Mouse (Mus musculus): ENCODE results near the gene Inpp1.
"Not testable (repeated sequence)": the region's sequence is repeated elsewhere in the genome, so short reads cannot be mapped to it uniquely, and the experiment has no call there.

The Inpp1 gene

DNA sequence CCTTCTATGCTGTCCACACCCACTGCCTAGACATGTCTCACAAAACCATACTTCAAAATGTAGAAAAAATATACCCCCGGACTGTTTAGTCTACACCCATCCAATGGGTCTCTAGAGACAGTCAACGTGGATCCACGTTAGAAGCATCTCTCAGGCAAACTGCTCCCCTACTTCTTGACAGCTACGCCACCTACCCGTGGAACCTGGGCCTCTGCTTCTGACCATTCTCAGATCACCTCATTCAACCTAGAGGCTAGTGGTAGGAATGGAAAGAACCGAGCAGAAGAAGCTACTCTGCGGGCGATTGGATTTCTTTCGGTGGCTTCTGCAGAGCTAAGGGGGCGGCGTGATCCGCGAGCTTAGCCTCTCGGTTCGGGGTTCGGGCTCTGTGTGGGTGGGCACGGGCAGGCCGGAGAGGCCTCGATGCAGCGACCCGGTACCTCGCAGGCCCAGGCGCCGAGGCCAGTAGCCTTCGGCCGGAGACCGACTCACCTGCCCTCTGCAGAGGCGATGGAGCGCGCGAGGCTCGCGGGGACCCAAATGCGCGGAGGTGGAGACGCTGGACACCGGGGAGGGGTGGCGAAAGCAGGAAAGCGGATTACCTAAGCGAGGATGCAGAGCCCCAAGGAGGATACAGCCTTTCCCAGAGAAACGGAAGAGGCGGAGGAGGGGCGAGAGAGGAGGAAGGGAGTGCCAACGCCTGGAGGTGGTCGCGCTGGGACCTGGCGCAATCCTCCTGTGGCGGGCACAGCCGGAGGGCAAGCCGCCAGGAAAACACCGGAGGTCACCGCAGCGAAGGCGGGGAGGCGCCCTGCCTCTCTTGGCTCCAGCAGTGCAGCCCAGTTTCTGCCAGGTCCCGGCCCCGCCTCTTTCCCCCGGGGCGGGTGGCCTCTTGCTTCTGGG, at the start of gene Inpp1:
TSS of gene Inpp1 (minus strand) at position 779 of the 903 bp plus-strand sequence.
- peak; percentile 45 to 56 for DNase-seq (ENCODE audit: low spot score in 2 of 2)

- no peak for DNase-seq (ENCODE audit: low spot score in 2 of 2)
Observed at GRCm38 (mm10) chr1:52866007-52866406, 48.5 kb upstream of the Inpp1 start.

DNA sequence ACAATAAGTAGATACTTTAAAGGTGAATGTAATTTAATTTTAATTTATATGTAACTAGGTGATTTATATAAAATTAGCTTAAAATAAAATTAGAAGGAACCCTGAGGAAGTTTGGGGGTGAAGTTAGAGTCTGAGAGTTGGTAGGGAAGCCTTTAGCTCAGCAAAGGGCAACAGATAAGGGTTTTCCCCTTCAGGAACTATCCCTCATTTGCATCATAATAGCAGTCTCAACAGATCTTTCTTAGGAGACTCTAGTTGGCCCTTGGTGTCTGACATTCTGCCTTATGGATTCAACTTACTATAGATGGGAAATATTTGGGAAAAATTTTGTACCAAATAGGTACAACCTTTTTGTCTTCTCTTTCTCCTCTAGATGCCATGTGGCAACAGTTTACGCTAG, 46.7 kb upstream of the Inpp1 start:
- DNase-seq (ENCODE audit: low spot score in 2 of 2): no peak

DNA sequence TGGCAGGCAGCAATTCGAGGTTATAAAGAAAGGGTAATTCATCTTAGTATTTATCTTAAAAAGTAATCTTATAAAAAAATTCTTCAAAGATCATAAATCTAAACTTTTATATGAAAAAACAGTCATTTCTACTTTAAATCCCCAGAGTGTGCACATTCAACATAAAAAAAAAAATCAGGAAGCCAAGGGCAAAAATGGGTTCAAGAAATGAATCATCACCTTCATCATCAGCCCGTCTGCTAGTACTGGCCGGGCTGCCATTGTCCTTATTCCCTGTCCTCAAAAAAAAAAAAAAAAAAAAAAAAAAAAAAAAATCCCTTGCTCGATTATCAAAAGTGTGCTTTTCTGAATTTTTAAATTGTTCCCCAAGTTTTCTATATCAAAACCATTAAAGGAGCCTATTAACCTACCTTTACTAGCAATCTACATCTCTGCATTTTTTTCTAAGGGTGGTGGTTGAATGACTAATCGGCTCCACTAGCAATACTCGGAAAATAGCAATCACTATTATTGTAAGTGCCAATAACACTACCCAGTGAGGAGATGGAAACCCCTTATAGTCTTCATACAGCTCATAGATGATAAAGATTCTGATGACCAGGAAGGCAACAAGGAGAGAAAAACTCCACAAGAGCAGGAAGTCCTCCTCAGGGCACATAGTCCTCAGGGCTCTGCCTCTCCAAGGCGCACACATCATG, 38.6 kb upstream of the Inpp1 start:
- no peak for DNase-seq (ENCODE audit: low spot score in 2 of 2)

- DNase-seq (ENCODE audit: low spot score in 2 of 2): not testable (repeated sequence)
Observed at GRCm38 (mm10) chr1:52854029-52854428, 36.5 kb upstream of the Inpp1 start.

- no peak for DNase-seq (ENCODE audit: low spot score in 2 of 2)
Observed at GRCm38 (mm10) chr1:52849422-52849821, 31.9 kb upstream of the Inpp1 start.

DNA sequence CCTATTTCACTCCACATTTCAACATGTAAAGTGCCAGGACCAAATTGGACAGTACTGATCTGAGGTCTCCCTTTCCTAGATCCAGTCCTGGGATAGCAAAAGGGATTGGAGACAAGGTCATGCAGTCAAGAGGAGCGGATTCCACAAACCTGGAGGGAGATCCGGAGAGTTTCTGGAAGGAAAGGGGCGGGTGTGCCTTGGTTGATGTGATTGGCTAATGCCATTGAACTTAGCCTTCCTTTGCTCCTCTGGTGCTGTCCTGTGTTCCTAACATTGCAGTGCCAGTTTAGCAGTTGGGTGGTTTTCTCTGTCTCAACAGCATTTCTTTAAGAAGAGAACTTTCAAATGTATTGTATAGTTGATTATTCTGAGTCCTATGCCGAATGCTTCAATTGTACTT, 29.1 kb upstream of the Inpp1 start:
- DNase-seq (ENCODE audit: low spot score in 2 of 2): no peak

DNA sequence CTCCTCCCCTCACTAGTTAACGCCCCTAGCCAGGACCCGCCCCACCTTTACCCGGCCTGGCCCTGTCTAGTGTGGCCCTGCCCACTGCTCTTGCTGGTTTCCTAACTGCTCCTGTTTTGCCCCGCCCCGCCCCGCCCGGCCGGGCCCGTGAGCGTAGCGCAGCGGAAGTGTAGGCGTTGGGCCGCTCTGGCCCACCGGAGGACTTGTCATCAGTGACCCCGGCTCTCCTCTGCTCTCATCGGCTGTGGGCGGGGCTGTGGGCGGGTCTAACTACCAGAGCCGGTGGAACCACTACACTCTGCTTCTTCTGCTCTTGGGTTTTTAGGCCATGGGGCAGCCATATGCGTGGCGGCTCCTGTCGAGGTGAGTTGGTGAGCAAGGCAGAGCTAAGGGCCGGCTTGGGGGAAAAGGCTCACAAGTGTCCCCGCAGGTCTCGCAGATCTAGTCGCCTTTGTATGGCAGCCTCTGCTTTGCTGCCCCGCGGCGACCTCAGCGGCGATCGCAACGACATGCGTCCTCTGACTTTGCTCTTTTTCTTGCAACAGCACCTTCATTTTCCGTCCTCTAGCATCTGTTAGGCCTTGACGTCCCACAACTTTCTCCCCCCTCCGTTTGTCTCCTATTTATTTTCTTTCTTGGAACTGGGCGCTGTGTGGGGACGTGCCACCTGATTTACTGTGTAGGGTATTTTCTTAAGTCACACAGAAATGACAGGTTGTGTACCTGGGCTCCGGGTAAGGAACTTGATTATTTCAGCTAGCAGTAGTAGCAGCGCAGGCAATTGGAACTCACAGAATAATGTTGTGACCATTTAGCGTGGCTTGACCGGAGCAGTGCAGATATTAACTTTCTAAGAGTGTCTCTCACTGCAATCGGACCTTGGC, 27.5 kb upstream of the Inpp1 start, which contains the start of gene Hibch:
TSS of gene Hibch (plus strand) at position 148 of the 884 bp plus-strand sequence.
- DNase-seq (ENCODE audit: low spot score in 2 of 2): peak; percentile 90 to 95

GRCm38 (mm10) chr1:52844354-52844753, 26.9 kb upstream of the Inpp1 start:
- no peak for DNase-seq (ENCODE audit: low spot score in 2 of 2)

DNA sequence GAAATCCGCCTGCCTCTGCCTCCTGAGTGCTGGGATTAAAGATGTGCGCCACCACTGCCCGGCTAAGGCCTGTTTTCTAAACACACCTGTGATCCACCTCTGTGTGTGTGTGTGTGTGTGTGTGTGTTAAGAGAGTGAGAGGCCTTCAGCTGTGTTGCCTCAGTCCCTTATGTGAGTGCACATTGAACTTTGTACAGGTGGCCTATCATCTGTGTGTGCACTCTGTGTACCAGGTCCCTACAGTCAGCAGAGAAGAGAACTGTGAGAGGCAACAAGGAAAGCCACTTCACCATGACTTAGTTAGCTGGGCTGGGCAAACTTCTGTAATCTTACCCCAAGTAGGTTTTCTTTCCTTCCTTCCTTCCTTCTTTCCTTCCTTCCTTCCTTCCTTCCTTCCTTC, 21.6 kb upstream of the Inpp1 start:
- DNase-seq (ENCODE audit: low spot score in 2 of 2): no peak

GRCm38 (mm10) chr1:52817813-52818147, 292 bp upstream of the Inpp1 start:
- no peak for DNase-seq (ENCODE audit: low spot score in 2 of 2)

DNA sequence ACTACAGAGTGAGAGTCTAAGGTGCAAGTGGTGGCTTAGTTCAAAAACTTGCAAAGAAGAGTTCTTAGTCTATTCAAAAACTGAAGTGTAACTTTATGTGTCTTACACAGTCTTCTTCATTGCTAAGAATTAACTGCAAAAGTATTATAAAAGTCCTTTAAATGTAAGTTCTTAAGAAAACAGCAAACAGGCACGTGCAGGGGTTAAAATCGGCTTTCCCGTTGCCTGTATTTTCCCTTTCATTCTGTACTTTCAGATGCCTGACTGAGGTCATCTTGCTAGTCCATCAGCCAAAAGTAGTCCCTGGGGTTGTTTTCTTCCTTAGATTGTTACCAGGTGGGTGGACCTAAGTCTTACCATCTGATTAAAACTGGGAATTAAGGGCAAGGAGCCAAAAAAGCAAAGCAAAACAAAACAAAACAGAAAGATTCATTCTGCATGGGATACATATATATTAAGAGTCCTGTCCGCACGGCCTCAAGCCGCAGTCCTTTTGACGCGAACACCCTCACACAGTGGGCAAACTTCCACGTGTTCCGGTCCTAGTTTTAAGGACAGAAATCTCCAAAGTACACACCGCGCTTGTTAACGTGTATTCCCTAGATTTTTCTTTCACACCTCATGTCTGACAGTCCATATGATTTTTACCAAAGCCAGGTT, 1.1 kb downstream of the Inpp1 start:
- DNase-seq (ENCODE audit: low spot score in 2 of 2): no peak

DNA sequence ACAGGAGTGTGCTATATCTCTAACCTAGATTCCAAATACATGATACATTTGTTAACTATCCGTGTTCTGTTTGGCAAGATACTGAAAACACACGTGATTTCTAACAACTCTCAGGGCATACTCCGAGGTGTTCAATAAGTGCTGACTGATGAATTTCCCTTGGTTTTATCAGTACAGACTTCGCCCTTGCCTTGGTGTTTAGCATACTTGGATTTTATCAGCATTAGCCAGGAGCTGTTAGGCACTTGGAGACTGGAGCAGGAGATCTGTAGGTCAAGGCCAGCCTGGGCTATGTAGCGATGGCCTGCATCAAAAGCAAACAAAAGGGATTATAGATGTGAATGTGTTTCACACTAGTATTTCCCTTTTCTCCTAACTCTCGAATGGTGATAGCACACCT, 9.0 kb downstream of the Inpp1 start:
- no peak for DNase-seq (ENCODE audit: low spot score in 2 of 2)

- DNase-seq (ENCODE audit: low spot score in 2 of 2): no peak
Observed at GRCm38 (mm10) chr1:52805041-52805440, 12.4 kb downstream of the Inpp1 start.

DNA sequence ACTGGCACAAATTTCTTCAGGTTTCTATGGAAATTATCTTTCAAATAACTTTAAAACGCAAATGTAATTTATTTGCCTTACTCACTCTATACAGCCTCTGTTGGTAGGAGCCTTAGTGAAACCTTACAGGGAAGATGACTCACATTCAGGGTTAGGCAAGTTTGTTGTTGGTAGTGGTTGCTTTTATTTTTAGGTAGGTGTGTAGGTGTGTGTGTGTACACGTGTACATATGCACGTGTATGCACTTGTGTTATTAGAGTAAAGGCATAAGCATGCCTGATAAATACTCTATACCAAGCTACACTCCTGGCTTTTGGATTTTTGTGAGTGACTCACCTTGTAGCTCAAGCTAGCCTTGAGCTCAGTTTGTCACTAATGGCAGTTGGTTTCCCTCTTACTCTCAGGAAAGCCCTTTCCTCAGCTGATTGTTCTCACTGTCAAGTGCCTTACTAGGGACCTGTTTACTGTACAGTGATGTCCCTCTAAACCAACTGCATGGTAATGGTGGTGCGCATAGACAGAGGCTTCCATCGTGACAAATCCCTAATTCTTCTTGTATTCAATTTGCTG, 15.0 kb downstream of the Inpp1 start:
- no peak for DNase-seq (ENCODE audit: low spot score in 2 of 2)

DNA sequence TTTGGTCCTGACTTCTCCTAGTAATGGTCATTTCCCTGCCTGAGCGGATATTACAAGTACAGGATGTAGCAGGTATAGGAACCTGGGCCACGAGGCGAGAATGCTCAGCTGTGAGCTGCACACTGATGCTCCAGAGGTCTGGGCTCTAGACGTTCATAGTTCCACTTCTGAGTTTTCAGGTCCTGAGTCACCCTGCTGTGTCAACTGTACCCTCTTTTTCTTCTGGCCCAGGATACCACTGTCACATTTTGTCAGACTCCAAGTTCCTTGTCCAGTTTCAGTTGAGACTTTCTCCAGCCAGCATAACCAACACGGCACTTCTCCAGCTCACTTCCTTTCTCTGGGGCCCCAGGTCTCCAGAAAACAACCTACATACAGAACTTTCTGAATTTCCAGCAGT, 15.8 kb downstream of the Inpp1 start:
- no peak for DNase-seq (ENCODE audit: low spot score in 2 of 2)

DNA sequence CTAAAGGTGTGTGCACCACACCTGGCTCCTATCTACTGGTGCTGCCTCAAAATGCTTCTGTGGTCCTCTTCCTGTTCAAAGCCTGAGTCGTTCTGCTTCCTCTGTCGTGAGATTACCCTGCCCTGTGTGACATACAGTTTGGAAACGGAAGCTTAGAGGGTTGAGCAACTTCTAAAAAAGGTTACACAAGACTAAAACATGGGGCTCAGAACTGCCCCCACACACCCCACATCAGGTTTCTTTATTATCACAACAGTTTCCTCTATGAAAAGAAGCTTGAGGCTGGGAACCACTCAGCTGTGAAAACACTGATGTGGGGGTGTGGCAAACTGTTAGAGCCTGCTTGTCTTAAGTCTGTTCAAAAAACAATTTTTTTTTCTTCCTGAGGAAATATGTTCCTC, 17.1 kb downstream of the Inpp1 start:
- no peak for DNase-seq (ENCODE audit: low spot score in 2 of 2)

DNA sequence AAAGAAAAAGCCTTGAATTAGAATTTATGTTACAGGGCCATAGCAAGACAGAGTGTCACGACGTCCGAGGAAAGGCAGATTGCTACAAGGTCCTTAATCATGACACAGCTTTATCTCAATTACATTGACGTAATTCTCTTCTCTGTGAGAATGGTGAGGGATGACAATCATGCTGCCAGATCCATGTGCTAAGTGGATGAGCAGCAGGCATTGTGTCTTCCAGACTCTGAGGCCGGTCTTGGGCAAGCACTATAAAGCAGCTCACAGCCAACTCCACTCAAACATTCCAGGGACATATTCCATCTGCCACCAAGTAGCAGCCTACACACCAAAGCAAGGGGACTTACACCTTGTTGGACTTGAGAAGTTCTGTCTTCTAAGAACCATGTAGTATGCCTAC, 17.7 kb downstream of the Inpp1 start:
- DNase-seq (ENCODE audit: low spot score in 2 of 2): no peak

GRCm38 (mm10) chr1:52799056-52799726, 18.3 kb downstream of the Inpp1 start:
- DNase-seq (ENCODE audit: low spot score in 2 of 2): peak in 1 of 2 experiments; percentile 42

DNA sequence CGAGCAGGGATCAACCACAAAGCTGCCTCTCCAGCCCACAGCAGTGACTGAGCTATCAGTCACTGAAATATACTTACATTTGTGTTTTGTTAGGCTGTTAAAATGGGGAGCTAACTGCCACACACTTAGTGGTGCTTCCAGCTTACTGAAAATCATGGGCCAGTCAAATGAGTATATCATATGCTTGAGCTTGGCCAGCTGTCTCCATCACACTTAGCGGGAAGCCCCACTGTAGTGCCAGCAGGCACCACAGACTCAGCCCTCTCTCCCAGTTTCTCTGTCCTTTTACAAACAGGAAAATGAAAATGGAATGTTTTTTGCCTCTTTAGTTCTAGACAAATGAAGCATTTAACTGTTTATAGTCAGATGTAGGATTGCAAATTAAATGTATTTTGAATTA, 21.6 kb downstream of the Inpp1 start:
- no peak for DNase-seq (ENCODE audit: low spot score in 2 of 2)

DNA sequence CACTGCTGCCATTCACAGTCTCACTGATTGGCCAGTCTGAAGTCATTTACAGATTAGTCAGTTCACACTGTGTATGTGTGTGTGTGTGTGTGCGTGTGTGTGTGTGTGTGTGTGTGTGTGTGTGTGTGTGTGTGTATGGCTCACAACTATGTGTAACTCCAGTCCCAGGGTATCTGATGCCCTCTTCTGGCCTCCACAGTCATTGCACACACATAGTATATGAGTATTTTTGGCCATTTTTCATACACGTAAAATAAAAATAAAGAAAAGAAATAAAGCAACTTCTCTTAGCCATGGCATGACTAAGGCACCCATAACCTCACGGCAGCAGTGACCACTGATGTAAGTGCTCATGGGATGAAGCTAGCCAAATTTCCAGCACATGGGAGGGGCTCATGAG, 23.8 kb downstream of the Inpp1 start:
- DNase-seq (ENCODE audit: low spot score in 2 of 2): no peak

All from frontal cortex, postnatal 25 days (tissue).